Mouse (Mus musculus): ENCODE results near the gene Cnpy2. TPM values are rescaled to one million over a fixed set of nuclear protein-coding genes. Genes with fewer than 3 reads are reported as not detected.

The Cnpy2 gene
- polyA plus RNA-seq, 1 experiment from 2014 or later: 221 TPM

GRCm38 (mm10) chr10:128376099-128376454, 53.8 kb downstream of the Cnpy2 start:
- Histone ChIP-seq H3K36me3 (ENCODE audit: control insufficient read depth, insufficient read depth, low read length) (peaks cover 9% of the 10 kb centered on the region; the same call in 1 of the 2 replicates), H3K9ac (ENCODE audit: low read depth, low read length) (peak overlapping the region; percentile 87), H3K4me2 (peak overlapping the region; percentile 84), H3K4me1 (replicated peaks; ENCODE audit: control insufficient read depth, insufficient read depth, low read length) (peaks cover 26% of the 10 kb centered on the region), H3K27me3 (replicated peaks; ENCODE audit: control insufficient read depth, insufficient read depth, low read length) (no peaks in the 10 kb centered on the region), H3K9me3 (ENCODE audit: control insufficient read depth, low read length) (no peaks in the 10 kb centered on the region), H3K4me3 (ENCODE audit: low read depth, low read length) (peak overlapping the region; percentile 82), H3K27ac (ENCODE audit: low read depth, low read length) (peak overlapping the region; percentile 88)
- WGBS: 46% methylated on average over 4 of the region's 4 CpGs
- ATAC-seq (replicated peaks; ENCODE audit: low FRiP score) (no peak), DNase-seq (ENCODE audit: low spot score) (no peak)

- WGBS: under 1% methylated on average over 54 of the region's 73 CpGs
These were observed 54.4 kb downstream of the Cnpy2 start, which contains the start of gene Ankrd52 for GRCm38 (mm10) chr10:128376455-128377211. Gene Ankrd52 (plus strand): TSS chr10:128377115.

More at GRCm38 (mm10) chr10:128376455-128377211, 54.4 kb downstream of the Cnpy2 start, which contains the start of gene Ankrd52:
- Histone ChIP-seq H3K27me3 (replicated peaks; ENCODE audit: control insufficient read depth, insufficient read depth, low read length) (no peaks in the 10 kb centered on the region), H3K4me2 (peak within 1 kb of the TSS; percentile 84), H3K36me3 (ENCODE audit: control insufficient read depth, insufficient read depth, low read length) (peaks cover 13% of the 10 kb centered on the region), H3K9ac (ENCODE audit: low read depth, low read length) (peak within 1 kb of the TSS; percentile 87), H3K27ac (ENCODE audit: low read depth, low read length) (peak within 1 kb of the TSS; percentile 88), H3K9me3 (ENCODE audit: control insufficient read depth, low read length) (no peaks in the 10 kb centered on the region), H3K4me1 (replicated peaks; ENCODE audit: control insufficient read depth, insufficient read depth, low read length) (peaks cover 26% of the 10 kb centered on the region), H3K4me3 (ENCODE audit: low read depth, low read length) (peak within 1 kb of the TSS; percentile 82)
- DNase-seq (ENCODE audit: low spot score) (peak; percentile 86), ATAC-seq (replicated peaks; ENCODE audit: low FRiP score) (peak; percentile 91)

Other genes starting within 250 kb of the Cnpy2 start
- gene Atp5b, start 239.2 kb upstream of the Cnpy2 start, polyA plus RNA-seq (2014; fragmentation: Nextera tagmentation; extraction: Ambion mirVana): 2,564 and 2,777 TPM in 2 replicates
- gene Baz2a, start 230.9 kb upstream of the Cnpy2 start, polyA plus RNA-seq (2014; fragmentation: Nextera tagmentation; extraction: Ambion mirVana): 11.1 and 13.0 TPM in 2 replicates
- 14.6 and 17.0 TPM in 2 replicates for gene Rbms2, start 142.2 kb upstream of the Cnpy2 start, polyA plus RNA-seq (2014; fragmentation: Nextera tagmentation; extraction: Ambion mirVana)
- gene Gls2, start 128.0 kb upstream of the Cnpy2 start, polyA plus RNA-seq (2014; fragmentation: Nextera tagmentation; extraction: Ambion mirVana): 3.1 and 3.4 TPM in 2 replicates
- 32.4 and 37.4 TPM in 2 replicates for gene Spryd4, start 110.7 kb upstream of the Cnpy2 start, polyA plus RNA-seq (2014; fragmentation: Nextera tagmentation; extraction: Ambion mirVana)
- 0.08 TPM in 1 of 2 replicates, not detected in the other for gene Mip, start 96.6 kb upstream of the Cnpy2 start, polyA plus RNA-seq (2014; fragmentation: Nextera tagmentation; extraction: Ambion mirVana)
- 67.5 and 71.2 TPM in 2 replicates for gene Timeless, start 90.4 kb upstream of the Cnpy2 start, polyA plus RNA-seq (2014; fragmentation: Nextera tagmentation; extraction: Ambion mirVana)
- gene Apon, start 68.4 kb upstream of the Cnpy2 start, polyA plus RNA-seq (2014; fragmentation: Nextera tagmentation; extraction: Ambion mirVana): 0.43 and 0.92 TPM in 2 replicates
- gene Apof, start 53.8 kb upstream of the Cnpy2 start, polyA plus RNA-seq (2014; fragmentation: Nextera tagmentation; extraction: Ambion mirVana): 25.0 and 28.0 TPM in 2 replicates
- 12.5 and 14.9 TPM in 2 replicates for gene Stat2, start 51.9 kb upstream of the Cnpy2 start, polyA plus RNA-seq (2014; fragmentation: Nextera tagmentation; extraction: Ambion mirVana)
- 0.12 and 0.22 TPM in 2 replicates for gene Il23a, start 23.7 kb upstream of the Cnpy2 start, polyA plus RNA-seq (2014; fragmentation: Nextera tagmentation; extraction: Ambion mirVana)
- gene Pan2, start 19.1 kb upstream of the Cnpy2 start, polyA plus RNA-seq (2014; fragmentation: Nextera tagmentation; extraction: Ambion mirVana): 27.8 and 29.9 TPM in 2 replicates
- gene Cs, start 15.3 kb downstream of the Cnpy2 start, polyA plus RNA-seq (2014; fragmentation: Nextera tagmentation; extraction: Ambion mirVana): 255 and 280 TPM in 2 replicates
- 8.4 and 10.5 TPM in 2 replicates for gene Coq10a, start 46.5 kb downstream of the Cnpy2 start, polyA plus RNA-seq (2014; fragmentation: Nextera tagmentation; extraction: Ambion mirVana)
- gene Ankrd52, start 54.7 kb downstream of the Cnpy2 start, polyA plus RNA-seq (2014; fragmentation: Nextera tagmentation; extraction: Ambion mirVana): 12.2 and 13.4 TPM in 2 replicates
- 16.5 and 17.6 TPM in 2 replicates for gene Slc39a5, start 78.8 kb downstream of the Cnpy2 start, polyA plus RNA-seq (2014; fragmentation: Nextera tagmentation; extraction: Ambion mirVana)
- 101 and 104 TPM in 2 replicates for gene Nabp2, start 89.0 kb downstream of the Cnpy2 start, polyA plus RNA-seq (2014; fragmentation: Nextera tagmentation; extraction: Ambion mirVana)
- gene Rnf41, start 89.2 kb downstream of the Cnpy2 start, polyA plus RNA-seq (2014; fragmentation: Nextera tagmentation; extraction: Ambion mirVana): 19.1 and 20.4 TPM in 2 replicates
- gene Smarcc2, start 136.8 kb downstream of the Cnpy2 start, polyA plus RNA-seq (2014; fragmentation: Nextera tagmentation; extraction: Ambion mirVana): 59.0 and 59.7 TPM in 2 replicates
- 639 and 685 TPM in 2 replicates for gene Myl6, start 171.7 kb downstream of the Cnpy2 start, polyA plus RNA-seq (2014; fragmentation: Nextera tagmentation; extraction: Ambion mirVana)
- gene Myl6b, start 176.2 kb downstream of the Cnpy2 start, polyA plus RNA-seq (2014; fragmentation: Nextera tagmentation; extraction: Ambion mirVana): 3.9 and 4.2 TPM in 2 replicates
- gene Esyt1, start 203.4 kb downstream of the Cnpy2 start, polyA plus RNA-seq (2014; fragmentation: Nextera tagmentation; extraction: Ambion mirVana): 19.1 TPM in 2 replicates
- 9.9 and 11.1 TPM in 2 replicates for gene Zc3h10, start 225.3 kb downstream of the Cnpy2 start, polyA plus RNA-seq (2014; fragmentation: Nextera tagmentation; extraction: Ambion mirVana)
- gene Rpl41, start 226.8 kb downstream of the Cnpy2 start, polyA plus RNA-seq (2014; fragmentation: Nextera tagmentation; extraction: Ambion mirVana): 3,476 and 3,859 TPM in 2 replicates
- gene Pa2g4, start 243.5 kb downstream of the Cnpy2 start, polyA plus RNA-seq (2014; fragmentation: Nextera tagmentation; extraction: Ambion mirVana): 384 and 397 TPM in 2 replicates

All from liver, embryonic 11.5 days (tissue).